Mouse (Mus musculus): ENCODE results near the gene Fras1. TPM values are rescaled to one million over a fixed set of nuclear protein-coding genes. Genes with fewer than 3 reads are reported as not detected.

Fras1 gene
- polyA plus RNA-seq (2012; rRNA removed; ENCODE audit: low replicate concordance) = 0.44 and 0.45 TPM in 2 replicates

DNA sequence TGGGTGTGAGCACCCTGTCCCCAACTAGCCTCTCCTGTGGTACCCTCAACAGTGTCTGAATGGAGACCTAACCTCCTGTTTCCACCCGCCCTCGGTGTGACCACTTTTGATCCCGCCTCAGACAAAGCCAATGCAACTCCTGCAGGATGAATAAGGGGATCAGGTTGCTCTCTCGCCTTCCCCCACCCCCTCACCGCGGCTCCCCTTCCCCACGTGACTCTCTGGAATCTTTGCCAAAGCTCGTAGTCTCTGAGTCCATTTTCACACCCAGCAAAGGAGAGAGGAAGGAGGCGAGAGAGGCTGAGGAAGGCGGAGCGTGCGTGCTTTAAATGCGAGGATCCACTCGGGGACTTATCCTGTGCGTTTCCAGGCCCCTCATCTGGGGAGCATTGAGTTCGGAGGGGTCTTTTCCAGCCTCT, at the start of gene Fras1:
Gene Fras1, plus strand, starts transcription at position 389 of the 419 bp plus-strand sequence.

DNA sequence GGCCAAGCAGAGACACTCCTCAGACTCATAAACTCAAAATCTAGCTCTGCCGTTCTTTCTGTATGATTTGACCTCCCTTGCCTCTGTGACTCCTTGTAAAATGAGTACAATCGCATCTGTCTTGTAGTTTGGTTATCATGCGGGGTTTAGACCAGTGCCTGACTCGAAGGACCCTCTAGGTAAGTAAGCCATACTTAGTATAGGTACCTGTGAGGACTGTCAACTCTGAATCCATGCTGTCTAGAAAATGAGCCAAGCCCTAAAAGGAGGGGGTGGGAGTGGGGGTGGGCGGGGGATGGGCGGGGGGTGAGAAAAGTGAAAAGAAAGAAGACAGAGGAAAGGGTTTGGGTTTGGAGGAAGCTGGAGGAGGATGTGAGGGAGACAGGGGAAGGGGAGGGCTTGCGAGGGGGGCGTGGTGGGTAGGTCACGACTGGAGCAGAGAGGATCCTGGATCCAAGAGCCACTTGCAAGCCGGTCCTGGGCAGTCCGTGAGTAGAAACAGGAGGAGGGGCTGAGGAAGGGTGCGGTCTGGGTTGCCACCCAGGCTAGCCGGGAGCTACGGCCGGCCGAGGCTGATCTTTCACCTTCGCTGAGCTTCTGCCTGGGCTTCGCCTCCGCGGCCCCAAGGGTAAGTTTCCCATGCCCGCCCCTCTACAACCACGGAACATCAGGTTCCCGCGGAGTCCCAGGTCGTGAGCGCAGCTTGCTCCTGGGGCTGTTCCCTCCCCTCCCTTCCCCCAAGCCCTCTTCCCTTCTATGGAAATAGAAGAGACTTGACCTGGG, 419.4 kb downstream of the Fras1 start, which contains the start of gene Anxa3:
Gene Anxa3, plus strand, starts transcription at position 404 of the 783 bp plus-strand sequence.

Other genes starting within 250 kb of the Fras1 start
- 0.94 and 1.5 TPM in 2 replicates for gene Cnot6l, start 209.8 kb upstream of the Fras1 start, polyA plus RNA-seq (2012; rRNA removed; ENCODE audit: low replicate concordance)
- gene Mrpl1, start 164.5 kb upstream of the Fras1 start, polyA plus RNA-seq (2012; rRNA removed; ENCODE audit: low replicate concordance) = 0.88 and 1.4 TPM in 2 replicates

Data from duodenum, adult 2 months (tissue).